Mouse (Mus musculus) liver, adult 2 months (tissue): ENCODE measurements at regions not wholly inside any gene's neighbourhood (a gene's known extent, or its start where the extent isn't known, plus 50 kb on each side); places are given as distances from the start of the nearest gene placed in this dataset.

Source experiments
- DNase-seq: peaks from one replicate; pipeline ENCODE4 v3.0.0-alpha.2; 2011; ENCODE audit warnings: low read depth, low spot score; ENCODE audit errors: extremely low read depth
- H3K27ac ChIP-seq: fragments of 200-500 bp; replicated peaks from 2 replicates; pipeline ENCODE4 v1.5.1; 2012; ENCODE audit warnings: low read depth, mild to moderate bottlenecking, control low read depth, inconsistent platforms, low read length; ENCODE audit not compliant: insufficient read depth
- H3K27me3 ChIP-seq: fragments of 200-500 bp; 2 replicates; pipeline ENCODE4 v1.6.1; 2012; ENCODE audit warnings: mild to moderate bottlenecking, moderate library complexity, low read length, inconsistent platforms; ENCODE audit not compliant: control insufficient read depth, insufficient read depth
- H3K36me3 ChIP-seq: fragments of 200-500 bp; 2 replicates; pipeline ENCODE4 v1.6.1; 2012; ENCODE audit warnings: low read length, inconsistent platforms; ENCODE audit not compliant: control insufficient read depth, insufficient read depth
- H3K4me1 ChIP-seq: fragments of 200-500 bp; 2 replicates; pipeline ENCODE4 v1.6.1; 2011; ENCODE audit warnings: low read length; ENCODE audit not compliant: control insufficient read depth, insufficient read depth
- H3K4me3 ChIP-seq: fragments of 200-500 bp; 2 replicates; pipeline ENCODE4 v1.5.1; 2011; ENCODE audit warnings: low read depth, mild to moderate bottlenecking, control low read depth, low read length, moderate library complexity; ENCODE audit not compliant: insufficient read depth
- H3K79me2 ChIP-seq: fragments of 200-500 bp; 2 replicates; pipeline ENCODE4 v1.6.1; 2012; ENCODE audit warnings: inconsistent platforms, mild to moderate bottlenecking, low read length, moderate library complexity; ENCODE audit not compliant: control insufficient read depth, insufficient read depth
- H3K9ac ChIP-seq: fragments of 200-500 bp; 2 replicates; pipeline ENCODE4 v1.6.1; 2012; ENCODE audit warnings: low read depth, mild to moderate bottlenecking, control low read depth, inconsistent platforms, low read length
- CTCF ChIP-seq: fragments of 200-500 bp; IDR thresholded peaks from 2 replicates; pipeline ENCODE4 v1.5.1; 2011; ENCODE audit warnings: low read depth, low read length, control low read depth
- POLR2A ChIP-seq: fragments of 200-500 bp; IDR thresholded peaks from 2 replicates; pipeline ENCODE4 v1.6.1; 2011; ENCODE audit warnings: low read length, control low read depth; ENCODE audit not compliant: insufficient read depth; ENCODE audit errors: extremely low read depth
- WGBS: fragments of 180-500 bp; shearing (Covaris S2); methylation state at CpG from one replicate; pipeline ENCODE4 v1.1.7; 2018; 5-methylcytosine and 5-hydroxymethylcytosine counted together

GRCm38 (mm10) chr3:151997534-151998107 is 160.2 kb upstream of the Ptgfr start:
- TF ChIP-seq POLR2A (no peak), CTCF (no peak)
- H3K36me3 ChIP-seq, result no peaks in the 10 kb centered on the region
- no peak overlapping the region for H3K27ac ChIP-seq
- 77% methylated on average over 4 of the region's 4 CpGs for WGBS
- no peak overlapping the region for H3K4me3 ChIP-seq
- no peak for DNase-seq
- H3K4me1 ChIP-seq, result no peaks in the 10 kb centered on the region
- H3K79me2 ChIP-seq, result no peaks in the 10 kb centered on the region
- H3K27me3 ChIP-seq, result no peaks in the 10 kb centered on the region
- H3K9ac ChIP-seq, result no peak overlapping the region

- no peak overlapping the region for H3K4me3 ChIP-seq
- no peak overlapping the region for H3K9ac ChIP-seq
- no peak for TF ChIP-seq CTCF
- no peak for TF ChIP-seq POLR2A
- no peak for DNase-seq
- H3K79me2 ChIP-seq, result no peaks in the 10 kb centered on the region
- H3K36me3 ChIP-seq, result no peaks in the 10 kb centered on the region
- H3K27me3 ChIP-seq, result no peaks in the 10 kb centered on the region
- no peak overlapping the region for H3K27ac ChIP-seq
- no peaks in the 10 kb centered on the region for H3K4me1 ChIP-seq
- 77% methylated on average over 4 of the region's 4 CpGs for WGBS
These were observed 159.7 kb upstream of the Ptgfr start for GRCm38 (mm10) chr3:151997111-151997510.

GRCm38 (mm10) chr3:151988221-151988620 is 150.8 kb upstream of the Ptgfr start:
- WGBS, result 66% methylated on average over 1 of the region's 1 CpGs
- Histone ChIP-seq H3K27ac (no peak overlapping the region), H3K79me2 (no peaks in the 10 kb centered on the region), H3K4me1 (no peaks in the 10 kb centered on the region), H3K4me3 (no peak overlapping the region), H3K27me3 (no peaks in the 10 kb centered on the region), H3K9ac (no peak overlapping the region), H3K36me3 (no peaks in the 10 kb centered on the region)
- no peak for DNase-seq
- TF ChIP-seq POLR2A (no peak), CTCF (no peak)

GRCm38 (mm10) chr3:151978136-151978535 is 140.7 kb upstream of the Ptgfr start:
- no peak for DNase-seq
- H3K36me3 ChIP-seq, result no peaks in the 10 kb centered on the region
- TF ChIP-seq POLR2A (no peak), CTCF (no peak)
- no peak overlapping the region for H3K4me3 ChIP-seq
- H3K27me3 ChIP-seq, result no peaks in the 10 kb centered on the region
- H3K79me2 ChIP-seq, result no peaks in the 10 kb centered on the region
- H3K9ac ChIP-seq, result no peak overlapping the region
- 51% methylated on average over 1 of the region's 1 CpGs for WGBS
- H3K27ac ChIP-seq, result no peak overlapping the region
- no peaks in the 10 kb centered on the region for H3K4me1 ChIP-seq

GRCm38 (mm10) chr3:151977651-151978050 is 140.2 kb upstream of the Ptgfr start:
- Histone ChIP-seq H3K9ac (no peak overlapping the region), H3K27me3 (no peaks in the 10 kb centered on the region), H3K79me2 (no peaks in the 10 kb centered on the region), H3K4me1 (no peaks in the 10 kb centered on the region), H3K4me3 (no peak overlapping the region), H3K27ac (no peak overlapping the region), H3K36me3 (no peaks in the 10 kb centered on the region)
- TF ChIP-seq POLR2A, result no peak
- TF ChIP-seq CTCF, result no peak
- 92% methylated on average over 4 of the region's 4 CpGs for WGBS
- DNase-seq, result no peak

- Histone ChIP-seq H3K79me2 (no peaks in the 10 kb centered on the region), H3K27ac (no peak overlapping the region), H3K4me1 (no peaks in the 10 kb centered on the region), H3K27me3 (no peaks in the 10 kb centered on the region), H3K4me3 (no peak overlapping the region), H3K36me3 (no peaks in the 10 kb centered on the region), H3K9ac (no peak overlapping the region)
- WGBS, result 86% methylated on average over 3 of the region's 3 CpGs
- TF ChIP-seq POLR2A (no peak), CTCF (no peak)
- DNase-seq, result no peak
These were observed 112.4 kb upstream of the Ptgfr start for GRCm38 (mm10) chr3:151949865-151950264.
